Comparison of ENCODE assay signal across 8 mouse cellular contexts in the genomic region with DNA sequence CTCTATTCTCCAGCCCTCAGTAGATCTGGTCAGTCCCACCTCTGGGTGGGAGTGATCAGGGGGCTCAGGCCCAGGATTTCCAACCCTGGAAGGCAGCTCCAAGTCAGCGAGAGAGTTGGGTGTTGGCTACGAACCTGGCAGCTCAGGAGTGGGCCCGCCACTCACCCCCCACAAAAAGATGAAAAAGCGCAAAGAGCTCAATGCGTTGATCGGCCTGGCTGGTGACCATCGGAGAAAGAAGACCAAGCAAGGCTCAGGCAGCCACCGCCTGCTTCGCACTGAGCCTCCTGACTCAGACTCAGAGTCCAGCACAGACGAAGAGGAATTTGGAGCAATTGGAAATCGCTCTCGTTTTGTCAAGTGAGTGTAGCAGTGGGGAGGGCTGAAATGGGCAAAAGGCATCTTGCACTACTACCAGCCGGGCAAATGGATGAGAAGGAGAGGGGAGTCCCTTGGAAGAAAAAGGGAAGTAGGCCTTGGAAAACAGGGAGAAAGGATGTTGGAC. TPM values are rescaled to one million over a fixed set of nuclear protein-coding genes. Genes with fewer than 3 reads are reported as not detected.
DNase-seq lines count a peak whose midpoint lies in the region; ATAC-seq and TF ChIP-seq lines count a peak whose summit lies in the region.

No protein-coding gene starts in this region.

- H3K4me1 ChIP-seq in erythroblast, embryonic 14.5 days (ENCODE audit: control insufficient read depth), result peaks cover 38% of the 10 kb centered on the region
- peaks cover 22% of the 10 kb centered on the region for H3K4me1 ChIP-seq in neural tube, embryonic 15.5 days

- peaks cover 8% of the 10 kb centered on the region for H3K79me3 ChIP-seq in C2C12 (ENCODE audit: low read depth)

- peak; percentile 7 to 12 for DNase-seq in cerebellum, postnatal 14 days
- DNase-seq in cerebellum, adult 8-10 months, result no peak
- peak; percentile 13 for DNase-seq in kidney, postnatal 10 days
- DNase-seq in ovary, adult 18-20 months (ENCODE audit: low spot score), result no peak
- DNase-seq in layer of hippocampus, postnatal 10 days (ENCODE audit: low spot score in 2 of 2), result no peak

- no peak for TF ChIP-seq CTCF in C2C12 (IDR thresholded peaks at IDR 0.05; ENCODE audit: control insufficient read depth, insufficient read depth, insufficient read length)

- no peak overlapping the region for H3K27ac ChIP-seq in neural tube, embryonic 15.5 days (replicated peaks)

- H3K4me2 ChIP-seq in neural tube, embryonic 15.5 days, result peak overlapping the region; percentile 72

- ATAC-seq in neural tube, embryonic 15.5 days (ENCODE audit: low FRiP score), result no peak

- H3K9ac ChIP-seq in neural tube, embryonic 15.5 days (replicated peaks), result peak overlapping the region; percentile 95

- H3K9me3 ChIP-seq in erythroblast, embryonic 14.5 days (ENCODE audit: control insufficient read depth, low read length), result no peaks in the 10 kb centered on the region
- no peaks in the 10 kb centered on the region for H3K9me3 ChIP-seq in neural tube, embryonic 15.5 days (replicated peaks)

- peak overlapping the region; percentile 75 for H3K4me3 ChIP-seq in C2C12 (ENCODE audit: insufficient read depth, poor library complexity, severe bottlenecking)
- peak overlapping the region; percentile 78 for H3K4me3 ChIP-seq in erythroblast, embryonic 14.5 days (replicated peaks)
- H3K4me3 ChIP-seq in neural tube, embryonic 15.5 days (replicated peaks), result peak overlapping the region; percentile 94

- peaks cover 11% of the 10 kb centered on the region for H3K27me3 ChIP-seq in C2C12 (ENCODE audit: control insufficient read depth, insufficient read depth, insufficient read length)
- H3K27me3 ChIP-seq in erythroblast, embryonic 14.5 days (ENCODE audit: control insufficient read depth), result peaks cover 4% of the 10 kb centered on the region
- peaks cover 3% of the 10 kb centered on the region; the same call in 1 of the 2 replicates for H3K27me3 ChIP-seq in neural tube, embryonic 15.5 days (replicated peaks)

- WGBS in neural tube, embryonic 15.5 days, result 47% methylated on average over 13 of the region's 13 CpGs

- peak overlapping the region; percentile 9 for H3ac ChIP-seq in C2C12 (ENCODE audit: control insufficient read depth, insufficient read length, low read depth)

- H3K79me2 ChIP-seq in C2C12 (ENCODE audit: control insufficient read depth, insufficient read depth), result peaks cover 29% of the 10 kb centered on the region

- H3K36me3 ChIP-seq in C2C12 (ENCODE audit: control insufficient read depth, insufficient read depth), result peaks cover 28% of the 10 kb centered on the region
- peaks cover 40% of the 10 kb centered on the region for H3K36me3 ChIP-seq in erythroblast, embryonic 14.5 days (ENCODE audit: control insufficient read depth)
- peaks cover 25% of the 10 kb centered on the region for H3K36me3 ChIP-seq in neural tube, embryonic 15.5 days

TF ChIP-seq in C2C12, 6 proteins besides CTCF, POLR2A, EP300 and RAD21:
- TF ChIP-seq USF1 (IDR thresholded peaks at IDR 0.05; ENCODE audit: low read depth) (no peak), MAX (IDR thresholded peaks at IDR 0.05) (no peak), FOSL1 (IDR thresholded peaks at IDR 0.05; ENCODE audit: insufficient read depth, low read length, poor library complexity, severe bottlenecking) (no peak)

RNA-seq across cellular contexts. Expression of a gene that starts 1.0 kb away (rescaled TPM):
- 12.6 TPM for polyA plus RNA-seq in C2C12 (2012; fragmentation: generic; extraction: Trizol)
- 0.58 and 0.59 TPM in 2 replicates for polyA plus RNA-seq in erythroblast, embryonic 14.5 days (2012)
- 15.3 and 22.3 TPM in 2 replicates for polyA plus RNA-seq in neural tube, embryonic 15.5 days (2015; fragmentation: Nextera tagmentation; extraction: Ambion mirVana)
- total RNA-seq in layer of hippocampus, postnatal 10 days (2021), result 10 to 100 TPM; 32.0 to 34.8 TPM

RNA-seq across cellular contexts. Expression of a gene that starts 42.3 kb away (rescaled TPM):
- not detected for polyA plus RNA-seq in C2C12 (2012; fragmentation: generic; extraction: Trizol)
- not detected in 2 replicates for polyA plus RNA-seq in erythroblast, embryonic 14.5 days (2012)
- 0.33 and 0.40 TPM in 2 replicates for polyA plus RNA-seq in neural tube, embryonic 15.5 days (2015; fragmentation: Nextera tagmentation; extraction: Ambion mirVana)
- under 1 TPM; 0.78 to 0.87 TPM for total RNA-seq in layer of hippocampus, postnatal 10 days (2021)

RNA-seq across cellular contexts. Expression of a gene that starts 46.1 kb away (rescaled TPM):
- polyA plus RNA-seq in C2C12 (2012; fragmentation: generic; extraction: Trizol), result 15.7 TPM
- polyA plus RNA-seq in erythroblast, embryonic 14.5 days (2012), result 0.21 and 0.33 TPM in 2 replicates
- 42.0 and 50.9 TPM in 2 replicates for polyA plus RNA-seq in neural tube, embryonic 15.5 days (2015; fragmentation: Nextera tagmentation; extraction: Ambion mirVana)
- total RNA-seq in layer of hippocampus, postnatal 10 days (2021), result 10 to 100 TPM; 25.9 to 29.0 TPM

Comparison
In these comparisons a context has a peak if more than half of its experiments do, and no peak if none do; other contexts are left out.
1. DNase-seq: peak in cerebellum, postnatal 14 days (2 of 2) and kidney, postnatal 10 days (single experiment); none in cerebellum, adult 8-10 months (single experiment), ovary, adult 18-20 months (single experiment) and layer of hippocampus, postnatal 10 days (0 of 2).
2. RNA of a gene that starts 46.1 kb away (polyA plus RNA-seq): 42.0 to 50.9 TPM in neural tube, embryonic 15.5 days and 15.7 TPM in C2C12 (single experiment); 0.21 to 0.33 TPM in erythroblast, embryonic 14.5 days; every median in the first group is over 10 times any median in the second.
3. Peak in every context shown above with its lines, with median percentiles within 50 percentile points of each other: H3K4me3 ChIP-seq.